Mouse (Mus musculus): ENCODE results near the gene Krt77. TPM values are rescaled to one million over a fixed set of nuclear protein-coding genes. Genes with fewer than 3 reads are reported as not detected.

Gene Krt77
- not detected in 2 replicates for total RNA-seq (2015)
- not detected in 2 replicates for total RNA-seq (2017)

GRCm38 (mm10) chr15:101869431-101869830 lies at the start of gene Krt77:
Krt77 (minus strand) TSS chr15:101869705.
- ATAC-seq (replicated peaks; ENCODE audit: poor library complexity): no peak

GRCm38 (mm10) chr15:101916072-101916471 lies 46.6 kb upstream of the Krt77 start:
- no peak for ATAC-seq (replicated peaks; ENCODE audit: poor library complexity)

GRCm38 (mm10) chr15:101904849-101905248 lies 35.3 kb upstream of the Krt77 start:
- ATAC-seq (replicated peaks; ENCODE audit: poor library complexity): no peak

- no peak for ATAC-seq (replicated peaks; ENCODE audit: poor library complexity)
Measured at GRCm38 (mm10) chr15:101902171-101903149, 33.0 kb upstream of the Krt77 start.

GRCm38 (mm10) chr15:101895216-101895615 lies 25.7 kb upstream of the Krt77 start:
- ATAC-seq (replicated peaks; ENCODE audit: poor library complexity): no peak

GRCm38 (mm10) chr15:101892820-101893219 lies 23.3 kb upstream of the Krt77 start, which contains the start of gene Krt76:
Krt76 (minus strand) TSS chr15:101892920.
- no peak for ATAC-seq (replicated peaks; ENCODE audit: poor library complexity)

GRCm38 (mm10) chr15:101879776-101880175 lies 10.3 kb upstream of the Krt77 start:
- ATAC-seq (replicated peaks; ENCODE audit: poor library complexity): no peak

- no peak for ATAC-seq (replicated peaks; ENCODE audit: poor library complexity)
Measured at GRCm38 (mm10) chr15:101878041-101878440, 8.5 kb upstream of the Krt77 start.

GRCm38 (mm10) chr15:101874383-101874782 lies 4.9 kb upstream of the Krt77 start:
- no peak for ATAC-seq (replicated peaks; ENCODE audit: poor library complexity)

GRCm38 (mm10) chr15:101873231-101873630 lies 3.7 kb upstream of the Krt77 start:
- ATAC-seq (replicated peaks; ENCODE audit: poor library complexity): no peak

GRCm38 (mm10) chr15:101866754-101867153 lies 2.8 kb downstream of the Krt77 start:
- no peak for ATAC-seq (replicated peaks; ENCODE audit: poor library complexity)

- no peak for ATAC-seq (replicated peaks; ENCODE audit: poor library complexity)
Measured at GRCm38 (mm10) chr15:101860421-101861130, 8.9 kb downstream of the Krt77 start.

GRCm38 (mm10) chr15:101859735-101860170 lies 9.8 kb downstream of the Krt77 start:
- peak; percentile 52 for ATAC-seq (replicated peaks; ENCODE audit: poor library complexity)

- ATAC-seq (replicated peaks; ENCODE audit: poor library complexity): no peak
Measured at GRCm38 (mm10) chr15:101858673-101859425, 10.7 kb downstream of the Krt77 start.

GRCm38 (mm10) chr15:101856696-101857095 lies 12.8 kb downstream of the Krt77 start:
- no peak for ATAC-seq (replicated peaks; ENCODE audit: poor library complexity)

GRCm38 (mm10) chr15:101855732-101856131 lies 13.8 kb downstream of the Krt77 start:
- no peak for ATAC-seq (replicated peaks; ENCODE audit: poor library complexity)

GRCm38 (mm10) chr15:101854294-101854693 lies 15.2 kb downstream of the Krt77 start:
- no peak for ATAC-seq (replicated peaks; ENCODE audit: poor library complexity)

GRCm38 (mm10) chr15:101852571-101852970 lies 16.9 kb downstream of the Krt77 start:
- ATAC-seq (replicated peaks; ENCODE audit: poor library complexity): no peak

GRCm38 (mm10) chr15:101850694-101851093 lies 18.8 kb downstream of the Krt77 start, which contains the start of gene Krt1:
Krt1 (minus strand) TSS chr15:101850794.
- no peak for ATAC-seq (replicated peaks; ENCODE audit: poor library complexity)

- peak; percentile 78 for ATAC-seq (replicated peaks; ENCODE audit: poor library complexity)
Measured at GRCm38 (mm10) chr15:101845971-101846403, 23.5 kb downstream of the Krt77 start.

- no peak for ATAC-seq (replicated peaks; ENCODE audit: poor library complexity)
Measured at GRCm38 (mm10) chr15:101843192-101843591, 26.3 kb downstream of the Krt77 start.

Data from megakaryocyte progenitor cell, adult 5-6 weeks (primary cell).